Mouse (Mus musculus): Measurements from ENCODE around the gene Peli3.

- TF ChIP-seq CTCF (IDR thresholded peaks at IDR 0.05; ENCODE audit: control insufficient read depth, insufficient read depth, insufficient replicate concordance, low read depth, low read length) (no peak), POLR2A (IDR thresholded peaks at IDR 0.05; ENCODE audit: control insufficient read depth, low read depth, low read length) (no peak)
Measured at GRCm38 (mm10) chr19:4943253-4943588, 294 bp upstream of the Peli3 start.

Data from testis, adult 2 months (tissue).